Mouse (Mus musculus) ES-E14 (cell line): ENCODE data around the gene Gm42791.

ENCODE experiments used
- CHD2 ChIP-seq: IDR thresholded peaks from 2 replicates; pipeline ENCODE4 v1.6.1; 2014; ENCODE audit warnings: mild to moderate bottlenecking, low read depth, low read length, inconsistent platforms
- HCFC1 ChIP-seq: IDR thresholded peaks from 2 replicates; pipeline ENCODE4 v1.6.1; 2012; ENCODE audit warnings: low read length, inconsistent platforms, borderline replicate concordance; ENCODE audit not compliant: insufficient read depth
- ZC3H11A ChIP-seq: IDR thresholded peaks from 2 replicates; pipeline ENCODE4 v1.6.1; 2012; ENCODE audit warnings: low read depth, mild to moderate bottlenecking, inconsistent platforms, low read length, borderline replicate concordance

DNA sequence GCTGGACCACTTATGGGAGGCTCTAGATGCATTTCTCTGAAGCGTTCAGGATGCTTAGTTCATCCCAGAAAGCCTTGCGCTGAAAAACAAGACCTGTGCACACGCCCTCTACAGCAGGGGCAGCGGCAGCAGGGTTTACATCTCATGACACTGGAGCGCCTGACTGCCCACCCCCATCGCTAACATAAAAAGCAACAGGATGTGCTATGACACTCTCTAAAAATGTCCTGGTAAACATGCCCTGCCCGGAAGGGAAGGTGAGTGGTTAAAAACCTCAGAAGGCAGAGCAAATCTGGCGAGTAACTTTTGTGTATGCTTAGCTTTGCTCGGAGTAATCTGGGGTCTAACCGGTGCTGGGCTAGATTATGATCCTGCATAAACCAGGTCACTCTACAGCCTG is 128.4 kb downstream of the Gm42791 start:
- TF ChIP-seq HCFC1: no peak
- TF ChIP-seq ZC3H11A: no peak
- TF ChIP-seq CHD2: no peak
